Mouse (Mus musculus) neural tube, embryonic 13.5 days (tissue): ENCODE measurements around the gene Mup14. TPM values are rescaled to one million over a fixed set of nuclear protein-coding genes. Genes with fewer than 3 reads are reported as not detected.
"Not testable (repeated sequence)": the region's sequence is repeated elsewhere in the genome, so short reads cannot be mapped to it uniquely, and the experiment has no call there.

Source experiments
- ATAC-seq: fragments of 200-750 bp; cut with Nextera tagmentation; 2 replicates; pipeline ENCODE4 v1.8.0; 2017; ENCODE audit warnings: low read depth, mild to moderate bottlenecking, moderate TSS enrichment, moderate library complexity
- H3K27ac ChIP-seq: fragments of 300-500 bp; sonication (generic); replicated peaks from 2 replicates; pipeline ENCODE4 v1.5.1; 2015; ENCODE audit warnings: moderate library complexity, mild to moderate bottlenecking, inconsistent platforms
- H3K27me3 ChIP-seq: fragments of 300-500 bp; sonication (generic); 2 replicates; pipeline ENCODE4 v1.6.1; 2015; ENCODE audit warnings: mild to moderate bottlenecking, inconsistent platforms
- H3K36me3 ChIP-seq: fragments of 300-500 bp; sonication (generic); 2 replicates; pipeline ENCODE4 v1.6.1; 2015; ENCODE audit warnings: mild to moderate bottlenecking, inconsistent platforms
- H3K4me1 ChIP-seq: fragments of 300-500 bp; sonication (generic); replicated peaks from 2 replicates; pipeline ENCODE4 v1.6.1; 2015; ENCODE audit warnings: inconsistent platforms
- H3K4me2 ChIP-seq: fragments of 300-500 bp; sonication (generic); 2 replicates; pipeline ENCODE4 v1.6.1; 2015; ENCODE audit warnings: inconsistent platforms, mild to moderate bottlenecking, moderate library complexity
- H3K4me3 ChIP-seq: fragments of 300-500 bp; sonication (generic); 2 replicates; pipeline ENCODE4 v1.5.1; 2015; ENCODE audit warnings: mild to moderate bottlenecking, inconsistent platforms
- H3K9ac ChIP-seq: fragments of 300-500 bp; sonication (generic); 2 replicates; pipeline ENCODE4 v1.6.1; 2015; ENCODE audit warnings: moderate library complexity, mild to moderate bottlenecking, inconsistent platforms
- H3K9me3 ChIP-seq: fragments of 300-500 bp; sonication (generic); 2 replicates; pipeline ENCODE4 v1.6.1; 2016; ENCODE audit warnings: inconsistent platforms
- WGBS: fragments of 180-500 bp; shearing (Covaris S2); methylation state at CpG from one replicate; pipeline ENCODE4 v1.1.7; 2015; 5-methylcytosine and 5-hydroxymethylcytosine counted together
- polyA plus RNA-seq: library from polyadenylated mRNA; unstranded; fragments of >200 nt; fragmentation: Nextera tagmentation; extraction: Ambion mirVana; gene quantifications from 2 replicates; pipeline ENCODE4 v1.2.1, GENCODE M21; 2015

Gene Mup14
- polyA plus RNA-seq, result not detected in 2 replicates

DNA sequence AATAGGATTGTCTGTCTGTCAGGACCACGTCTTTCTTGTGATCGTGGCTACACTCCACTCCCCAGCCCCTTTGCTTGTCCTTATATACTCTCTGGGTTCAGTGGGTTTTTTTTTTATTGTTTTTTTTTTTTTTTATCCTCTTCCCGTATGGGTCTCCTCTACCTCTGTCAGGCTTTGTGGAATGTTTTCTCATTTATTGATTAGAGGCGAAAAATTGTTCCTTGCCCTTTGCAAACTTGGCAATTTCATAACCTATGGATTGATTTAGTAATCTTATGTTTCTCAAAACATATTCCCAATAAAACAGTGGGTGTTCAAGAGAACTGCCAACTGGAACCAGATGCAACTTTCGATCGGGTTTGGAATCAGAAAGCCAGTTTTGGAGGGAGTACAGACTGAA, at the start of gene Mup14:
Gene Mup14, minus strand, starts transcription at position 101 of the 400 bp plus-strand sequence.
- not testable (repeated sequence) for ATAC-seq, H3K36me3 ChIP-seq, H3K27ac ChIP-seq, H3K27me3 ChIP-seq, H3K4me1 ChIP-seq, H3K9me3 ChIP-seq, H3K9ac ChIP-seq, H3K4me2 ChIP-seq, H3K4me3 ChIP-seq
- 75% methylated on average over 5 of the region's 6 CpGs for WGBS

DNA sequence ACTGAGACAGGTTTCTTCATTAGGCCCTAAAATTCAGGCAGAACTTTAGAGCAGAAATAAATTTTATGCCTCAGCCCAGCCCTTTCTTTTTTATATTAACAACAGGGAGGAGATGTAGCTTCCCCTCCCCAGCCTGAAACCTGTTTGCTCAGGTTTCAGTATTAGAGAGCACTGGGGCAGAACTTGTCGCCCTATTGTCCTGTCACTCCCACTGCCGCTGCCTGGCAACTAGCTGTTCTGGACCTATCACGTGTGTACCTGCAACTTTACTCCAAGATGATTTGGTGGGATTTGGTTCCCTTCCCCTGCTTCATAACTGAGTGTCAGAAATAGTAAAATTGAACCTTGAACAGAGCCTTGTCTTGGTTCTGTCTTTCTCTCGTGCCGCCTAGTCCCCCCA, 34.3 kb upstream of the Mup14 start:
- not testable (repeated sequence) for H3K27ac ChIP-seq, H3K4me3 ChIP-seq, H3K4me2 ChIP-seq, H3K27me3 ChIP-seq, H3K36me3 ChIP-seq, H3K9me3 ChIP-seq, ATAC-seq, H3K9ac ChIP-seq, H3K4me1 ChIP-seq
- WGBS, result 86% methylated on average over 3 of the region's 5 CpGs

Other genes starting within 250 kb of the Mup14 start
- not detected in 2 replicates for gene Mup13, start 75.7 kb downstream of the Mup14 start, polyA plus RNA-seq
- gene Mup15, start 135.7 kb upstream of the Mup14 start, polyA plus RNA-seq, result not detected in 2 replicates
- gene Mup16, start 215.5 kb upstream of the Mup14 start, polyA plus RNA-seq, result not detected in 2 replicates